Mouse (Mus musculus): ENCODE results near the gene Neil3.

DNA sequence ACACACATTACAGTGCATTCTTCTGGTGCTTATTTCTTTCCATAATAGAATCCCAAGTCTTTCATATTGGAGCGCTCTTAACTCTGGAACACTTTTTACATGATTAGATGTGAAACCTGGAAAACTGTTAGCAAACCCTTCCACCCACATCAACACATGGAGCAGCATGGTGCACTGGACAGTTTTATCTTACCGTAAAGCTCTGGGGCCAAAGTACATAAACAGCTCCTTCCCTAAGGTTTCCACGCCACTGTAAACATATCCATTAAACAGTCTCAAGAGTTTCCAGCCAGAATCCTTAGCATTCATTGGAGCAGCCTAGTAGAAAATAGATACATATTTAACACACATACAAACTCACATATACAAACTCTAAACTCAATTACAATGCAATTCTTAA, 15.4 kb downstream of the Neil3 start:
- TF ChIP-seq POLR2AphosphoS5 (IDR thresholded peaks at IDR 0.05; ENCODE audit: borderline replicate concordance, low read depth, low read length): no peak
- no peak for TF ChIP-seq HCFC1 (IDR thresholded peaks at IDR 0.05; ENCODE audit: low read depth, low read length)
- no peak for TF ChIP-seq CTCF (IDR thresholded peaks at IDR 0.05 in 2 of 3, conservative IDR thresholded peaks at IDR 0.05 in 1 of 3; ENCODE audit: control insufficient read depth in 1 of 3, insufficient read depth in 1 of 3, low read depth in 2 of 3, low read length in 3 of 3, poor library complexity in 1 of 3, severe bottlenecking in 1 of 3)

Measured in MEL (cell line).